Comparison of ENCODE assay signal across 22 mouse cellular contexts in the genomic region with DNA sequence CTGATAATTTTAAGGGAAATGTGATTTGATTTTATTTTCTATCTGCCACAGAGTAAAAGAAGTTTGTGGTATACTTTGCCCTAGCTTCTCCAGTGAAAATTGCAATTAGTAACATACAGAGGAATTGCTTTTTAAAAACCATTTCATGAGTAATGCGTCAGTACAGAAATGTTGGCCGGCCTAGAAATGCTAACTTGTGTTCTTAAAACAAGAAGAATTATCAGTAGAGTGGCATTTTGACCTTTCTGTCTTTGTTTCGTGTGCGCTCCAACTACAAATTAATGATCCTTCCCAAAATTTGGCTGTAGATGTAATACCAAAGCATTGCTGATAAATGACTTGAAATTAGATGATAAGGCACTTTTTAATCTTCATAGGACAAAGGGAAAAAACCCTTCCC.
DNase-seq lines count a peak whose midpoint lies in the region; ATAC-seq and TF ChIP-seq lines count a peak whose summit lies in the region.
"Had no signal": no experiment of that assay in that cellular context is flagged by ENCODE, and none has a peak within 500 bp of the region (broad histone marks: within the 10 kb centered on the region; RNA-seq: fewer than 3 reads in every experiment).

No protein-coding gene starts in this region.

- 0 out of 2 replicates have a peak, but pooled peaks have one; percentile 30 for TF ChIP-seq EP300 in lung, postnatal 0 days (IDR thresholded peaks at IDR 0.05)

- no peak for ATAC-seq in lung, embryonic 15.5 days (ENCODE audit: borderline replicate concordance, extremely low read depth, low FRiP score, low TSS enrichment)
- no peak for ATAC-seq in lung, postnatal 0 days
- no peak for ATAC-seq in intestine, embryonic 15.5 days
- ATAC-seq: forebrain, embryonic 14.5 days had no signal

- 56% methylated on average over 4 of the region's 4 CpGs for WGBS in lung, embryonic 15.5 days
- WGBS in lung, postnatal 0 days: 70% methylated on average over 4 of the region's 4 CpGs
- WGBS in lung, adult 2 months: 72% methylated on average over 4 of the region's 4 CpGs
- 98% methylated on average over 4 of the region's 4 CpGs for WGBS in macrophage (ENCODE audit: missing documents)
- WGBS in intestine, embryonic 15.5 days: 79% methylated on average over 4 of the region's 4 CpGs

- H3K27ac ChIP-seq in lung, embryonic 15.5 days: peak overlapping the region; percentile 60
- no peak overlapping the region for H3K27ac ChIP-seq in lung, postnatal 0 days (ENCODE audit: low read length)
- H3K27ac ChIP-seq in macrophage: peak overlapping the region; percentile 35; the same call in 1 of the 2 replicates
- no peak overlapping the region for H3K27ac ChIP-seq in intestine, embryonic 15.5 days
- H3K27ac ChIP-seq: embryonic facial prominence, embryonic 13.5 days; embryonic facial prominence, embryonic 15.5 days; forebrain, embryonic 10.5 days; forebrain, embryonic 12.5 days had no signal

- TF ChIP-seq CTCF in lung, postnatal 0 days (IDR thresholded peaks at IDR 0.05): no peak
- no peak for TF ChIP-seq CTCF in lung, adult 2 months (IDR thresholded peaks at IDR 0.05; ENCODE audit: insufficient read depth, low read length)

- DNase-seq in lung, postnatal 25 days (ENCODE audit: low spot score): no peak
- peak; percentile 49 for DNase-seq in lung, postnatal 0 days (ENCODE audit: low spot score)
- DNase-seq in lung, adult 2 months: no peak
- DNase-seq: adrenal gland, adult 2 months; adrenal gland, postnatal 10 days; adrenal gland, postnatal 25 days; cerebellum, adult 11 months; cerebellum, adult 18-20 months; cerebellum, adult 8-10 months; cerebellum, adult 9-11 months; cerebellum, postnatal 14 days; cerebellum, postnatal 36 days; embryo, embryonic 11 days had no signal

- no peaks in the 10 kb centered on the region for H3K27me3 ChIP-seq in lung, embryonic 15.5 days
- no peaks in the 10 kb centered on the region for H3K27me3 ChIP-seq in lung, postnatal 0 days (replicated peaks; ENCODE audit: insufficient read depth, low read length)
- H3K27me3 ChIP-seq in intestine, embryonic 15.5 days (replicated peaks): no peaks in the 10 kb centered on the region
- H3K27me3 ChIP-seq: embryonic facial prominence, embryonic 13.5 days; embryonic facial prominence, embryonic 15.5 days; forebrain, embryonic 12.5 days had no signal

- peaks cover under 1% of the 10 kb centered on the region; the same call in 1 of the 2 replicates for H3K36me3 ChIP-seq in lung, embryonic 15.5 days
- H3K36me3 ChIP-seq in lung, postnatal 0 days (ENCODE audit: insufficient read depth, low read length): no peaks in the 10 kb centered on the region
- no peaks in the 10 kb centered on the region for H3K36me3 ChIP-seq in macrophage (ENCODE audit: inconsistent target)
- H3K36me3 ChIP-seq in intestine, embryonic 15.5 days: no peaks in the 10 kb centered on the region
- H3K36me3 ChIP-seq: embryonic facial prominence, embryonic 13.5 days; embryonic facial prominence, embryonic 15.5 days; forebrain, embryonic 10.5 days; forebrain, embryonic 12.5 days had no signal

- no peak overlapping the region for H3K4me2 ChIP-seq in lung, embryonic 15.5 days
- no peak overlapping the region for H3K4me2 ChIP-seq in lung, postnatal 0 days (replicated peaks; ENCODE audit: low read depth, low read length)
- no peak overlapping the region for H3K4me2 ChIP-seq in intestine, embryonic 15.5 days (replicated peaks)
- H3K4me2 ChIP-seq: embryonic facial prominence, embryonic 13.5 days; embryonic facial prominence, embryonic 15.5 days; forebrain, embryonic 12.5 days had no signal

- no peak overlapping the region for H3K4me3 ChIP-seq in lung, embryonic 15.5 days
- no peak overlapping the region for H3K4me3 ChIP-seq in lung, postnatal 0 days (ENCODE audit: low read depth, low read length)
- H3K4me3 ChIP-seq in lung, adult 2 months (replicated peaks; ENCODE audit: extremely low read depth, low read depth, low read length): no peak overlapping the region
- H3K4me3 ChIP-seq in macrophage (ENCODE audit: inconsistent target): no peak overlapping the region
- H3K4me3 ChIP-seq in intestine, embryonic 15.5 days (replicated peaks): no peak overlapping the region
- H3K4me3 ChIP-seq: embryonic facial prominence, embryonic 13.5 days; embryonic facial prominence, embryonic 15.5 days; erythroblast, embryonic 14.5 days; forebrain, embryonic 10.5 days; forebrain, embryonic 12.5 days had no signal

- 0 out of 2 replicates have a peak, but pooled peaks cover 5% of the 10 kb centered on the region for H3K4me1 ChIP-seq in lung, embryonic 15.5 days
- H3K4me1 ChIP-seq in lung, postnatal 0 days (ENCODE audit: insufficient read depth, low read depth, low read length): no peaks in the 10 kb centered on the region
- H3K4me1 ChIP-seq in lung, adult 2 months (ENCODE audit: control insufficient read depth, insufficient read depth, low read length): no peaks in the 10 kb centered on the region
- H3K4me1 ChIP-seq in intestine, embryonic 15.5 days (replicated peaks): no peaks in the 10 kb centered on the region
- H3K4me1 ChIP-seq: embryonic facial prominence, embryonic 13.5 days; embryonic facial prominence, embryonic 15.5 days; forebrain, embryonic 10.5 days; forebrain, embryonic 12.5 days had no signal

- no peak for TF ChIP-seq POLR2A in lung, adult 2 months (IDR thresholded peaks at IDR 0.05; ENCODE audit: borderline replicate concordance, extremely low read depth, low read depth, low read length)

- H3K79me2 ChIP-seq in macrophage (ENCODE audit: inconsistent target): no peaks in the 10 kb centered on the region

- H3K9ac ChIP-seq in lung, embryonic 15.5 days: no peak overlapping the region
- H3K9ac ChIP-seq in lung, postnatal 0 days (replicated peaks; ENCODE audit: low read depth): no peak overlapping the region
- H3K9ac ChIP-seq in intestine, embryonic 15.5 days: no peak overlapping the region
- H3K9ac ChIP-seq: embryonic facial prominence, embryonic 13.5 days; embryonic facial prominence, embryonic 15.5 days; forebrain, embryonic 12.5 days had no signal

- no peaks in the 10 kb centered on the region for H3K9me3 ChIP-seq in lung, embryonic 15.5 days
- no peaks in the 10 kb centered on the region for H3K9me3 ChIP-seq in lung, postnatal 0 days (ENCODE audit: low read length)
- no peaks in the 10 kb centered on the region for H3K9me3 ChIP-seq in intestine, embryonic 15.5 days
- H3K9me3 ChIP-seq: embryonic facial prominence, embryonic 13.5 days; embryonic facial prominence, embryonic 15.5 days; forebrain, embryonic 10.5 days; forebrain, embryonic 12.5 days had no signal

Comparison
In these comparisons a context has a peak if more than half of its experiments do, and no peak if none do; other contexts are left out.
1. H3K27ac ChIP-seq: peak in lung, embryonic 15.5 days (single experiment) and macrophage (single experiment); none in lung, postnatal 0 days (single experiment) and intestine, embryonic 15.5 days (single experiment).